Mouse (Mus musculus): ENCODE measurements around the gene Tnfrsf1a.

- TF ChIP-seq CTCF (IDR thresholded peaks at IDR 0.05; ENCODE audit: low read depth) (no peak), EP300 (optimal IDR thresholded peaks at IDR 0.05) (no peak)
These were observed 29.5 kb downstream of the Tnfrsf1a start for GRCm38 (mm10) chr6:125378621-125379020.

All from stomach, postnatal 0 days (tissue).